Mouse (Mus musculus) forebrain, embryonic 16.5 days (tissue): Measurements from ENCODE around the gene Zranb3. TPM values are rescaled to one million over a fixed set of nuclear protein-coding genes. Genes with fewer than 3 reads are reported as not detected.
"Not testable (repeated sequence)": the region's sequence is repeated elsewhere in the genome, so short reads cannot be mapped to it uniquely, and the experiment has no call there.

Source experiments
- ATAC-seq: fragments of 200-750 bp; cut with Nextera tagmentation; 2 replicates; pipeline ENCODE4 v1.8.0; 2017; ENCODE audit warnings: mild to moderate bottlenecking, moderate library complexity
- H3K27ac ChIP-seq: fragments of 300-500 bp; sonication (generic); 2 replicates; pipeline ENCODE4 v1.5.1; 2014; ENCODE audit warnings: low read length, control low read depth
- H3K27me3 ChIP-seq: fragments of 300-500 bp; sonication (generic); replicated peaks from 2 replicates; pipeline ENCODE4 v1.6.1; 2014; ENCODE audit warnings: low read length; ENCODE audit not compliant: control insufficient read depth, insufficient read depth
- H3K36me3 ChIP-seq: fragments of 300-500 bp; sonication (generic); 2 replicates; pipeline ENCODE4 v1.6.1; 2014; ENCODE audit not compliant: control insufficient read depth, insufficient read depth
- H3K4me1 ChIP-seq: fragments of 300-500 bp; sonication (generic); replicated peaks from 2 replicates; pipeline ENCODE4 v1.6.1; 2014; ENCODE audit warnings: low read length; ENCODE audit not compliant: control insufficient read depth, insufficient read depth
- H3K4me2 ChIP-seq: fragments of 300-500 bp; sonication (generic); 2 replicates; pipeline ENCODE4 v1.6.1; 2014; ENCODE audit warnings: mild to moderate bottlenecking, low read length, control low read depth
- H3K4me3 ChIP-seq: fragments of 300-500 bp; sonication (generic); replicated peaks from 2 replicates; pipeline ENCODE4 v1.5.1; 2014; ENCODE audit warnings: mild to moderate bottlenecking, low read length, control low read depth
- H3K9ac ChIP-seq: fragments of 300-500 bp; sonication (generic); replicated peaks from 2 replicates; pipeline ENCODE4 v1.6.1; 2014; ENCODE audit warnings: low read depth, low read length, control low read depth
- H3K9me3 ChIP-seq: fragments of 300-500 bp; sonication (generic); 2 replicates; pipeline ENCODE4 v1.6.1; 2016; ENCODE audit warnings: low read length; ENCODE audit not compliant: control insufficient read depth
- WGBS: fragments of 180-500 bp; shearing (Covaris S2); extraction: QIAGEN DNeasy Blood & Tissue Kit; methylation state at CpG from one replicate; pipeline ENCODE4 v1.1.7; 2014; 5-methylcytosine and 5-hydroxymethylcytosine counted together
- polyA plus RNA-seq: library from polyadenylated mRNA; unstranded; fragments of >200 nt; fragmentation: Nextera tagmentation; extraction: Ambion mirVana; gene quantifications from 2 replicates; pipeline ENCODE4 v1.2.1, GENCODE M21; 2015

Gene Zranb3
- polyA plus RNA-seq, 1 experiment from 2014 or later: 4.7 TPM

DNA sequence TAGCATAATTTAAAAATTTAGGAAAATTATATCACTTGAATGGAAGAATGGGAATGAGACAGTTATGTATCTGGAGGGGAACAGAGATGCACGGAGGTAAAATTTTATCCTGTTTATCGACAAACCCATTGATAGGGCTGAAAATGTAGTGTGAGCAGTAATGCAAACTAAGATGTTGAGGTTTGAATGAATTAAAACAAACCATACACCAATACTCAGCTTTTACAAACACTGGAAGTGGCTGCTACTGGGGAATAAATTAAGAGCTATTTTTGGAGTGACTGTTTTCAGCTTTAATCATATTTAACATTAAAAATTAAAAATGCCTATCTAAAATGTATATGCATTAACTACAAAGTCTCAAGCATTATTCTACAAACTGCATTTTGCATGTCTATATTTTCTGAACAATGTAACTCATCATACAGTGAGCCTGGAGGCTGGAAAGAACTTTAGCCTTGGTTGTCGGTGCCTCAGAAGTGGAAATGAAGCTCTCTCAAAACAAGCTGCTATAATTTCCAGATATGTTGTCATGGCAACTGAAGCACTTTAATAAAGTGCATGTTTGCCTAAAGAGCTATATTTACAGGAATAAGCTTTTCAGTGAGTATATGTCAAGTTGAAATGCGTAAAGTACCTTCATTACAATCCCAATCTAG, 99.0 kb downstream of the Zranb3 start:
- ATAC-seq: peak; percentile 80
- H3K4me2 ChIP-seq: no peak overlapping the region
- no peaks in the 10 kb centered on the region for H3K27me3 ChIP-seq
- WGBS: 70% methylated on average over 4 of the region's 4 CpGs
- peak overlapping the region; percentile 43 for H3K27ac ChIP-seq
- no peaks in the 10 kb centered on the region for H3K36me3 ChIP-seq
- 0 out of 2 replicates have a peak, but pooled peaks cover 3% of the 10 kb centered on the region for H3K4me1 ChIP-seq
- no peak overlapping the region for H3K9ac ChIP-seq
- no peaks in the 10 kb centered on the region for H3K9me3 ChIP-seq
- no peak overlapping the region for H3K4me3 ChIP-seq

DNA sequence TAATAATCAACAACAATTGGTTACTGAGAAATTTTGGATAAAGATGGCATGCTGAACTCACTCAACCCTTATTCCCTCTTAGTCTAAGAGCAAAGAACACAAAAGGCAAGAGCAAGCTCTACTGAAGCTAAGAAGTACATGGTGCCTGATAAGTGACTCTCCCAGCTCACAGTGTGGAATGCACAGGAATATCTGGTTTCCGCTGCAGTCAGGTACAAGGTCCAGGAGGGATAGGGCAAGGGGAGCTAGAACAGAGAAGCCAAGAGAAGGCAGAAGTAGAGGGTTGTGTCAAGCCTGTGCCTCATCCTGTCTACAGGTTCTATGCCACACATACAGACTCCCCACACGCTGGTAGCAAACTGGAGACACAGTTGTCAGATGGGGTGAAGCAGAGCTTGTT, 100.7 kb downstream of the Zranb3 start:
- no peak for ATAC-seq
- Histone ChIP-seq H3K9ac (no peak overlapping the region), H3K27ac (no peak overlapping the region), H3K4me1 (0 out of 2 replicates have a peak, but pooled peaks cover 3% of the 10 kb centered on the region), H3K4me3 (no peak overlapping the region), H3K9me3 (no peaks in the 10 kb centered on the region), H3K27me3 (no peaks in the 10 kb centered on the region), H3K36me3 (no peaks in the 10 kb centered on the region), H3K4me2 (no peak overlapping the region)
- 91% methylated on average over 2 of the region's 2 CpGs for WGBS

DNA sequence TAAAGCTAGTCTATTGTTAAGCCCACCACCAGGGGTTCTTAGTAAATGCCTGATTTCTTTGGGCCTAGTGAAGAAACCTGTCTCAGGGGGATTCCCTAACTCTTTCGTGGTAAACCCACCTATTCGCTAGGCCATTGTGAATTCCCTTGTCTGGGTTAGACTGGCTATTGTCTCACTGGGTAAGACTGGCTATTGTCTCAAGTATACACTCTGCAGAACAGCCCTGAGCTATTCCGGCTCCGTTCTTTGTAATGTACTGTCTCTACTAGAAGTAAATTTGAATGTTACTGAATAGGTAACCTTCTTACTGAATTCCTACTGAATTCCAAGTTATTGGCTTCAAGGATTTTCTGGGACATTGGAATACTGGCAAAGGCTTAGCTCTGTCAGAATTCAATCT, 101.9 kb downstream of the Zranb3 start:
- not testable (repeated sequence) for H3K9me3 ChIP-seq, H3K4me3 ChIP-seq, H3K27me3 ChIP-seq, H3K27ac ChIP-seq, H3K36me3 ChIP-seq, ATAC-seq, H3K9ac ChIP-seq, H3K4me1 ChIP-seq, H3K4me2 ChIP-seq
- WGBS: 79% methylated on average over 4 of the region's 4 CpGs

DNA sequence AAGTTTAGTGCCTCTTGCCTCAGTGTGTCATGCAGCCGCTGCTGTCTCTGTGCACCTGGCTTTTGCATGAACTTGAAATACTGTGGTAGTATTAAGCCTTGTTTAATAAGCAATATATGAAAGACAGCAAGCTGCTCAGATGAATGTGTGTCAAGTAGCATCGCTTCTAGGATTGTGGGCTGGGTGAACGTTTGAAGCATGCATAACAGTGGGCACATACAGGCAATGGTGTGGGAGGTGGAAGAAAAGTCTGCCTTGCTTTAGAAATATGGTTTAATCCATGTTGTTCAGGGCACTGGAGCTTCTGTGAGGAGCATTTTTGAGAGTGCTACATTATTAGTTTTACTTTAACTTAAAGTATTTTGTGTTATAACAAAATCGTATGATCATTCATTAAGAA, 109.0 kb downstream of the Zranb3 start:
- H3K4me1 ChIP-seq: peaks cover 12% of the 10 kb centered on the region
- WGBS: 94% methylated on average over 4 of the region's 4 CpGs

GRCm38 (mm10) chr1:127989876-127990731, 112.7 kb downstream of the Zranb3 start:
- Histone ChIP-seq H3K4me3 (no peak overlapping the region), H3K4me2 (peak overlapping the region; percentile 6), H3K4me1 (peaks cover 12% of the 10 kb centered on the region), H3K9ac (peak overlapping the region; percentile 41), H3K27me3 (no peaks in the 10 kb centered on the region), H3K9me3 (no peaks in the 10 kb centered on the region), H3K36me3 (no peaks in the 10 kb centered on the region), H3K27ac (peak overlapping the region; percentile 73)
- WGBS: 32% methylated on average over 9 of the region's 9 CpGs
- ATAC-seq: peak; percentile 85

More for the DNA sequence above, 109.0 kb downstream of the Zranb3 start:
- no peak overlapping the region for H3K9ac ChIP-seq
- H3K9me3 ChIP-seq: no peaks in the 10 kb centered on the region
- H3K36me3 ChIP-seq: no peaks in the 10 kb centered on the region
- ATAC-seq: no peak
- no peak overlapping the region for H3K4me2 ChIP-seq
- no peaks in the 10 kb centered on the region for H3K27me3 ChIP-seq
- H3K27ac ChIP-seq: no peak overlapping the region
- no peak overlapping the region for H3K4me3 ChIP-seq

GRCm38 (mm10) chr1:127989387-127989786, 113.5 kb downstream of the Zranb3 start:
- Histone ChIP-seq H3K36me3 (no peaks in the 10 kb centered on the region), H3K9ac (no peak overlapping the region), H3K4me1 (peaks cover 12% of the 10 kb centered on the region), H3K27me3 (no peaks in the 10 kb centered on the region), H3K4me3 (no peak overlapping the region), H3K4me2 (no peak overlapping the region), H3K27ac (peak overlapping the region; percentile 73), H3K9me3 (no peaks in the 10 kb centered on the region)
- WGBS: 75% methylated on average over 4 of the region's 4 CpGs
- ATAC-seq: no peak

DNA sequence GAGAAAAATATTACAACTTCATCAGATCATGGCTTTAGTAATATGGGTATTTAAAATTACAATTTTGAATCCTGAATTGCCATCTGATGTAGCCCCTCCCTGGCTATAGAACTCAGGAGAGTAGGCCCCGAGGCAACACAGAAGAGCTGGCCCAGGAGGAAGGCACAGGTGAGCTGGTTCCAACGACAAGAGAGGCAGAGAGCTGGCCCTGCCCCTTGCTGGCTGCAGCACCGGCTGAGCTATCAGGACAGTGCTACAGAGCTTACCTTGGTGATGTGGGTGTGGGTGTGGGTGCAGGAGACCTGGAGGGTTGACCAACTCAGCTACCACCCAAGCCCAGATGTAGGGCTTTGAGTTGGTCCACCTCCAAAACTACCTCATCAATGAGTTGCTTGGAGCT, 114.6 kb downstream of the Zranb3 start:
- Histone ChIP-seq H3K4me1 (peaks cover 12% of the 10 kb centered on the region), H3K9ac (no peak overlapping the region), H3K4me3 (no peak overlapping the region), H3K27me3 (no peaks in the 10 kb centered on the region), H3K27ac (no peak overlapping the region), H3K36me3 (no peaks in the 10 kb centered on the region), H3K4me2 (no peak overlapping the region), H3K9me3 (no peaks in the 10 kb centered on the region)
- WGBS: 83% methylated on average over 3 of the region's 3 CpGs
- no peak for ATAC-seq

GRCm38 (mm10) chr1:127985391-127985790, 117.5 kb downstream of the Zranb3 start:
- Histone ChIP-seq H3K9me3 (no peaks in the 10 kb centered on the region), H3K4me3 (no peak overlapping the region), H3K36me3 (no peaks in the 10 kb centered on the region), H3K4me2 (no peak overlapping the region), H3K27ac (no peak overlapping the region), H3K9ac (no peak overlapping the region), H3K27me3 (no peaks in the 10 kb centered on the region), H3K4me1 (peaks cover 10% of the 10 kb centered on the region)
- ATAC-seq: no peak
- WGBS: 43% methylated on average over 3 of the region's 3 CpGs

DNA sequence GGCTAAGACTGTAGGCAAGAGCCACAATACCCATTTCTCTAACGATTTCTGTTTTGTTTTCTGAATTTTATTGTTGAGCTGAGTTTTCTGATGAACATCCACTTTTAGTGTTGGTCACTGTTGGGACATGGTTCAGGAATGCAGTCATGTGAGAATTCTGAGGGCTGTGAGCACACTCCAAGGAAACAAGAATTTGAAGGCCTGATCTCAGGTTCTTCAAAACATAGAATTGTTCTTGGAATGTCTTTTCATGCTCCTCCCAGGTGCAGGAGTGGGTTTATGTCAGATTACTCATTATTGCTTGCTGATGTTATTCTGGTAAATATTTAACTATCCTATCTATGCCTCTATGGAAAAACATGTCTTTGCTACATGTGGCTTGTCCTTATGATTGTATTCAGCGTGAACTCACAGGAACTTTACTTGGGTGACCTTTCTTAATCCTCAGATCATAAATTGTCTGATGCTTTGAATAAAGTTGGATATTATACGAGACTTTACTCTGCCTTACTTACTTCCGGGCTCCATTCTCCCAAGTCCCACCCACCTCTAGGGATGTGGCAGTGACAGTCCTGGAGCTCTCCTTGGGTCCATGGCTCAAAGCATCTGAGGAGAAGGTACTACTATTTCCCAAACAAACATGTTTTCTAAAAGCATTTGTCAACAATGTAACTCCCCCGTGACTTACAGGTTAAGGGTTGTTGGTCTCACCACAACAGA, 119.4 kb downstream of the Zranb3 start:
- WGBS: 92% methylated on average over 5 of the region's 5 CpGs
- no peaks in the 10 kb centered on the region for H3K27me3 ChIP-seq
- H3K4me2 ChIP-seq: no peak overlapping the region
- no peak overlapping the region for H3K27ac ChIP-seq
- no peaks in the 10 kb centered on the region for H3K9me3 ChIP-seq
- no peaks in the 10 kb centered on the region for H3K36me3 ChIP-seq
- H3K4me1 ChIP-seq: no peaks in the 10 kb centered on the region
- no peak overlapping the region for H3K4me3 ChIP-seq
- no peak overlapping the region for H3K9ac ChIP-seq
- ATAC-seq: no peak
